Mouse (Mus musculus) right cerebral cortex, adult 18-20 months (tissue): ENCODE results near the gene Skint11.
"Not testable (repeated sequence)": the region's sequence is repeated elsewhere in the genome, so short reads cannot be mapped to it uniquely, and the experiment has no call there.

Experiments
- DNase-seq: peaks from one replicate; pipeline ENCODE4 v3.0.0; 2022; ENCODE audit warnings: mixed read lengths

The Skint11 gene

DNA sequence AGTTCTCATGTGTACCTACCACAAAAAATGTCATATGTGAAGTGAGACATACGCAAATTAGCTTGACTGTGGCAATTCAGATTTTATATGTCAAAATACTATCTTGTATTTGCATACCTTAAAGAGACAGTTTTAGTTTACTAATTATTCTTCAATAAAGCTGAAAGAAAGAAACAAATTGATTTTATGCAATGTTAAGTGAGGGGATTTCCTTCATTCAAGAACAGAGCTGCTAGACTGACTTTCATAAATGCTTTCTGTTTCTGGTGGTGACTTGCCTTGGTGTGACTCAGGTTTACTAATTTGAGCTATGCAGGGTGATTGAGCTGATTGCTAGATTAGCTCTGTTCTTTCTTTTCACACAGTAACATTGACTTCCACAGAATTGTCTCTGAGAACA, at the start of gene Skint11:
TSS of gene Skint11 (plus strand) at position 301 of the 400 bp plus-strand sequence.
- DNase-seq: no peak

DNA sequence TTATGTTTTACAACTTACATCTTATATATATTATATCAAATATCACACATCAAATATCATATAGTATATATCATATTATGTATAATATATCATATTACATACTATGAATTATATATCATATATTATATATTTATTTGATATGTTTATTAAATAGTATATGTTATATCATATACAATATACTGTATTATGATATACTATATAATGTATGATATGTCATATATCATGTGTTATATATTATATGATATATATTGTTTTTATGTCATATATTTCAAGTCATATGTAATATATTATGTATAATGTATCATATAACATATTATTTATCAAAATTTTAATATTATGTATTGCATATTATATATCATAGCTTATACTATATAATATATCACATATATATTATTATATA, 2.0 kb upstream of the Skint11 start:
- DNase-seq: no peak

DNA sequence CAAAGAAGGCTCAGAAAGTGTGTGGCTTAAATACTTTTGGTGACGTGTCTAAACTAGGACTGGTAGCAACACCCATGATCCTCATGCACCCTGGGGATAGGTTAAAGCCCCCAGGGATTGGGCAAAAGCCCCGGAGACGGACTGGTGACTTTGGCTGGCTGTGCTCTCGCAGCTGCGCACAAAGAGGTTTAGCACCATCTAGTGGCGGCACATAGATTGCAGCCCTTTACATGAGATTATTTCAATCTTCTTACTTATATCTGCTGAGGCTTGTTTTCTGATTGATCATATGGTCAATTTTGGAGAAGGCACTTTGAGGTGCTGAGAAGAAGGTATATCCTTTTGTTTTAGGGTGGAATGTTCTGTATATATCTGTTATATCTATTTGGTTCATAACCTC, 9.7 kb downstream of the Skint11 start:
- peak; percentile 0 for DNase-seq

DNA sequence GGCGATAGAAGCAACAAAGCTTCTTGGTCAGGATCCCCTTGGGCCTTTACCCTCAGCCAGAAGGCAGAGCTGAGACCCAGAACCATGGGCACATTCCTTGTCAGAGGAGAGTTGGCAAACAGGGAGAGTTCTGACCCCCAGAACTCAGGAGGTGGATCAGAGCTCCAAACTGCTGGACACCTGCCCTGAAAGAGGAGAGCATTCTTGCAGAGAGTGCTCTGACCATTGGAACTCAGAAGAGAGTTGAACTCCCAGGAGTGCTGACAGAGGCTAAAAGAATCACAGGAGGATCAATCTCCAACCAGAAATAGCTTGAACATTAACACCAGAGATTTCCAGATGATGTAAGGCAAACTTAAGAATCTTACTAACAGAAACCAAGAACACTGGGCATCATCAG, 93.7 kb downstream of the Skint11 start:
- not testable (repeated sequence) for DNase-seq
